8 mouse cellular contexts compared by ENCODE assay signal in the genomic region with DNA sequence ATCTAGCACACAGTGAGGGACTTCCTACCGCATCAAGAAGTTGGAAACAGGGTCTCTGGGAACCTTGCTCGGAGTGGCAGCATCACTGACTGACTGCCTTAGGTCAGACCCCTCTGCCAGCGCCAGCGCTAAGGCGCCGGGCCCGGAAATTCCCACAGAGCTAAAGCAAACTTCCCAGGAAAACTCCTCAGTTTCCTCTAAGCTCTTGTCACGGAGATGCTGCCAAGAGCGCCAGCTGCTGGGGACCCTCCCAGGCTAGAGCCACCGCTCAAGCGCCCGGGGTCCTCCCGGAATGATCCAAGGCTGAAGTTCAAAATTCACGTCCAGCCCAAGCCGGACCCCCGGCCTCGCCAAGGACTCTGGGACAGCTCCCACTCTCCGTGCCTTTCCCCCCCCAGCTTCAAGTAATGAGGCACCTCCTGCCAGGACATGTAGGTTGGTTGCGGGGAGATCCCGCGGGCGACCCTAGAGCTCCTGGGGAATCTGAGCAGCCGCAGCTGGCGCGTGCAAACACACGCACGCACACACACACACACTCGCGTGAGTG. TPM values are rescaled to one million over a fixed set of nuclear protein-coding genes. Genes with fewer than 3 reads are reported as not detected.
DNase-seq lines count a peak whose midpoint lies in the region; ATAC-seq and TF ChIP-seq lines count a peak whose summit lies in the region.

No protein-coding gene starts in this region.

- no peak for TF ChIP-seq CTCF in testis, adult 2 months (IDR thresholded peaks at IDR 0.05; ENCODE audit: control insufficient read depth, insufficient read depth, insufficient replicate concordance, low read depth, low read length)

- H3K4me1 ChIP-seq in testis, adult 2 months (ENCODE audit: control insufficient read depth, insufficient read depth, low read length): peaks cover 24% of the 10 kb centered on the region
- H3K4me1 ChIP-seq in forebrain, embryonic 16.5 days (replicated peaks; ENCODE audit: control insufficient read depth, insufficient read depth, low read length): peaks cover 18% of the 10 kb centered on the region
- H3K4me1 ChIP-seq in intestine, embryonic 14.5 days (replicated peaks; ENCODE audit: control insufficient read depth, insufficient read depth, low read length): peaks cover 32% of the 10 kb centered on the region

- H3K4me2 ChIP-seq in forebrain, embryonic 16.5 days (ENCODE audit: low read length): peak overlapping the region; percentile 100
- H3K4me2 ChIP-seq in intestine, embryonic 14.5 days (ENCODE audit: low read length): peak overlapping the region; percentile 89

- peak overlapping the region; percentile 7; the same call in 1 of the 2 replicates for H3K27ac ChIP-seq in testis, adult 2 months (ENCODE audit: control insufficient read depth, insufficient read depth, low read depth, low read length)
- H3K27ac ChIP-seq in forebrain, embryonic 16.5 days (ENCODE audit: low read length): peak overlapping the region; percentile 13; the same call in 1 of the 2 replicates
- peak overlapping the region; percentile 92 for H3K27ac ChIP-seq in intestine, embryonic 14.5 days (ENCODE audit: low read depth)

- no peaks in the 10 kb centered on the region for H3K9me3 ChIP-seq in forebrain, embryonic 16.5 days (ENCODE audit: control insufficient read depth, low read length)
- no peaks in the 10 kb centered on the region for H3K9me3 ChIP-seq in intestine, embryonic 14.5 days (ENCODE audit: control insufficient read depth, low read length)

- WGBS in forebrain, embryonic 16.5 days: under 1% methylated on average over 29 of the region's 29 CpGs
- WGBS in intestine, embryonic 14.5 days: under 1% methylated on average over 29 of the region's 29 CpGs

- H3K9ac ChIP-seq in forebrain, embryonic 16.5 days (replicated peaks; ENCODE audit: low read depth, low read length): peak overlapping the region; percentile 75
- H3K9ac ChIP-seq in intestine, embryonic 14.5 days (ENCODE audit: low read length): peak overlapping the region; percentile 83

- 0 out of 2 replicates have a peak, but pooled peaks have one; percentile 20 for TF ChIP-seq POLR2A in testis, adult 2 months (IDR thresholded peaks at IDR 0.05; ENCODE audit: control insufficient read depth, low read depth, low read length)

- ATAC-seq in forebrain, embryonic 16.5 days: peak; percentile 35; the same call in 1 of the 2 replicates
- ATAC-seq in intestine, embryonic 14.5 days (replicated peaks; ENCODE audit: low FRiP score, low TSS enrichment, low read depth): 0 out of 2 replicates have a peak, but pooled peaks have one; percentile 1

- DNase-seq in testis, postnatal 14 days (ENCODE audit: low spot score): no peak
- DNase-seq in intestine, embryonic 14.5 days (ENCODE audit: low spot score): peak; percentile 74
- peak; percentile 73 to 79 for DNase-seq in lung, adult 18-20 months
- DNase-seq in retina, embryonic 14.5 days (ENCODE audit: low spot score): peak; percentile 61
- no peak for DNase-seq in ovary, postnatal 10 days (ENCODE audit: low spot score)
- DNase-seq in adipocyte (ENCODE audit: low spot score): no peak

- H3K36me3 ChIP-seq in testis, adult 2 months (ENCODE audit: control insufficient read depth, insufficient read depth, low read length): no peaks in the 10 kb centered on the region
- no peaks in the 10 kb centered on the region for H3K36me3 ChIP-seq in forebrain, embryonic 16.5 days (ENCODE audit: control insufficient read depth, insufficient read depth)
- no peaks in the 10 kb centered on the region for H3K36me3 ChIP-seq in intestine, embryonic 14.5 days (ENCODE audit: control insufficient read depth, insufficient read depth, low read length)

- no peaks in the 10 kb centered on the region; the same call in 1 of the 2 replicates for H3K27me3 ChIP-seq in testis, adult 2 months (ENCODE audit: control insufficient read depth, insufficient read depth, low read length)
- peaks cover 4% of the 10 kb centered on the region; the same call in 1 of the 2 replicates for H3K27me3 ChIP-seq in forebrain, embryonic 16.5 days (replicated peaks; ENCODE audit: control insufficient read depth, insufficient read depth, low read length)
- H3K27me3 ChIP-seq in intestine, embryonic 14.5 days (replicated peaks; ENCODE audit: control insufficient read depth, insufficient read depth, low read length): no peaks in the 10 kb centered on the region

- H3K4me3 ChIP-seq in testis, adult 2 months (ENCODE audit: control insufficient read depth, low read depth, low read length): peak overlapping the region; percentile 78
- peak overlapping the region; percentile 69 for H3K4me3 ChIP-seq in forebrain, embryonic 16.5 days (replicated peaks; ENCODE audit: low read length)
- H3K4me3 ChIP-seq in intestine, embryonic 14.5 days (ENCODE audit: low read depth, low read length): peak overlapping the region; percentile 67

RNA-seq across cellular contexts. Expression of a gene that starts 1.5 kb away (rescaled TPM):
- 5.7 and 5.9 TPM in 2 replicates for polyA plus RNA-seq in testis, adult 2 months (2012; rRNA removed)
- polyA plus RNA-seq in forebrain, embryonic 16.5 days (2015; fragmentation: Nextera tagmentation; extraction: Ambion mirVana): 3.6 and 4.4 TPM in 2 replicates
- 12.1 and 12.3 TPM in 2 replicates for polyA plus RNA-seq in intestine, embryonic 14.5 days (2014; fragmentation: Nextera tagmentation; extraction: Ambion mirVana)

RNA-seq across cellular contexts. Expression of a gene that starts 59.3 kb away (rescaled TPM):
- 32.1 and 33.7 TPM in 2 replicates for polyA plus RNA-seq in testis, adult 2 months (2012; rRNA removed)
- 4.5 and 9.5 TPM in 2 replicates for polyA plus RNA-seq in forebrain, embryonic 16.5 days (2015; fragmentation: Nextera tagmentation; extraction: Ambion mirVana)
- polyA plus RNA-seq in intestine, embryonic 14.5 days (2014; fragmentation: Nextera tagmentation; extraction: Ambion mirVana): 3.7 and 4.6 TPM in 2 replicates

Comparison
In these comparisons a context has a peak if more than half of its experiments do, and no peak if none do; other contexts are left out.
1. H3K27ac ChIP-seq: peak in every context shown above with its lines; median percentile 92 in intestine, embryonic 14.5 days; 13 in forebrain, embryonic 16.5 days; 7 in testis, adult 2 months.
2. DNase-seq: peak in intestine, embryonic 14.5 days (single experiment), lung, adult 18-20 months (2 of 2) and retina, embryonic 14.5 days (single experiment); none in testis, postnatal 14 days (single experiment), ovary, postnatal 10 days (single experiment) and adipocyte (single experiment).
3. Peak in every context shown above with its lines, with median percentiles within 50 percentile points of each other: H3K4me3 ChIP-seq.